Mouse (Mus musculus): ENCODE data around the gene Eid3.

DNA sequence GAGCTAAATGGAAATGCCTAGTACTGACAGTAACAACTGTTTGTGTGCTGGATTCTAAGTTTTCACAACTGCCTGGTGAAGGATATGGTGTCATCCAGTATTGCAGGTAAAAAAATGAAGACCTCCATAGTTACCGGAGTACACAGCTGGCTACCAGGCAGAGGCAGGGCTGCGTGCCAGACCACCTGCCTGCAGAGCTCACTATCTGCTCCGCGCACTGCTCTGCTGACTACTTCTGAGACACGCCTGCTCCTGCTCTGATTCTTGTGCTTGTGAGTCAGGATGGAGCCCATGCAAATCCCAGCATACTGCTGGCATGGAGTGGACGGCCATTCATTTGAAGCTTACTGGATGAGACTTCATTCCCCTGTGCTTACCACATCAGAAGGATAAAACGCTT is 2.6 kb upstream of the Eid3 start:
- TF ChIP-seq ZC3H11A (IDR thresholded peaks at IDR 0.05; ENCODE audit: borderline replicate concordance, low read depth, low read length) (no peak), MAFK (IDR thresholded peaks at IDR 0.05; ENCODE audit: insufficient read depth, low read depth, low read length) (no peak), ZNF384 (IDR thresholded peaks at IDR 0.05; ENCODE audit: low read depth, low read length) (no peak)
